Mouse (Mus musculus) spleen, adult 2 months (tissue): ENCODE results near the gene Lrrc3. TPM values are rescaled to one million over a fixed set of nuclear protein-coding genes. Genes with fewer than 3 reads are reported as not detected.

ENCODE experiments used
- DNase-seq, 2 experiments: peaks; one replicate each; pipeline versions ENCODE4 v3.0.0 to v3.0.0-alpha.2; 2012 to 2021; ENCODE audit warnings: low spot score in 2 of 2, low read depth in 1 of 2
- H3K27ac ChIP-seq: fragments of 200-500 bp; 2 replicates; pipeline ENCODE4 v1.5.1; 2012; ENCODE audit warnings: low read length, inconsistent platforms; ENCODE audit not compliant: insufficient read depth
- H3K27me3 ChIP-seq: fragments of 200-500 bp; 2 replicates; pipeline ENCODE4 v1.6.1; 2012; ENCODE audit warnings: mild to moderate bottlenecking, moderate library complexity, low read length, inconsistent platforms; ENCODE audit not compliant: control insufficient read depth, insufficient read depth
- H3K36me3 ChIP-seq: fragments of 200-500 bp; 2 replicates; pipeline ENCODE4 v1.6.1; 2012; ENCODE audit warnings: mild to moderate bottlenecking, low read length, inconsistent platforms; ENCODE audit not compliant: control insufficient read depth, insufficient read depth
- H3K4me1 ChIP-seq: fragments of 200-500 bp; 2 replicates; pipeline ENCODE4 v1.6.1; 2011; ENCODE audit warnings: inconsistent platforms; ENCODE audit not compliant: control insufficient read depth, insufficient read depth, insufficient read length
- H3K4me3 ChIP-seq: fragments of 200-500 bp; 2 replicates; pipeline ENCODE4 v1.5.1; 2011; ENCODE audit warnings: mild to moderate bottlenecking, inconsistent platforms; ENCODE audit not compliant: insufficient read depth, insufficient read length; ENCODE audit errors: extremely low read depth
- CTCF ChIP-seq: fragments of 200-500 bp; IDR thresholded peaks from 2 replicates; pipeline ENCODE4 v1.5.1; 2011; ENCODE audit warnings: mild to moderate bottlenecking, inconsistent platforms; ENCODE audit not compliant: insufficient read depth, insufficient read length, insufficient replicate concordance; ENCODE audit errors: extremely low read depth
- POLR2A ChIP-seq: fragments of 200-500 bp; IDR thresholded peaks from 2 replicates; pipeline ENCODE4 v1.6.1; 2011; ENCODE audit warnings: low read depth, low read length, inconsistent platforms
- WGBS: fragments of 180-500 bp; shearing (Covaris S2); methylation state at CpG from one replicate; pipeline ENCODE4 v1.1.7; 2018; 5-methylcytosine and 5-hydroxymethylcytosine counted together
- polyA plus RNA-seq: library from polyadenylated mRNA; depleted of rRNA; stranded (reverse); fragments of >200 nt; gene quantifications from 2 replicates; pipeline ENCODE4 v1.2.3, GENCODE M21; 2012; rRNA removed

Gene Lrrc3
- polyA plus RNA-seq, 1 experiment: 1.2 TPM

DNA sequence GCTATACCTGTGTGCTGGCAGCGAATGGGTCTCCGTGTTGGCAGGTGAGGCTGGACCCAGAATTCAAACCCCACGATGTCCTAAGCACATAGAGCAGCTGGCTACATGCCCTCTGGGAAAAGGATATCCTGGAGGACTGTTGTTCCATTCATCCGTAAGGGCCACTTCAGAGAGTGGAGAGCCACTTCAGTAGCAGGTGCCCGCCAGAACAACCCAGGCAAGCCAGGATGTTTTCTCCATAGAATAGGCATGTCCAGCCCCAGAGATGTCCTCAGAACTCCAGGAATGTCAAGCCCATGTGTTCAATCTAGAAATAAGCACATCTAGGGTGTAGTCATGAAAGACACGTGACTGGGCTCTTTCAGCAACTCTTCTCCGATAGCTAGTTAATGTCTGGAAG is 32.7 kb downstream of the Lrrc3 start:
- H3K36me3 ChIP-seq: no peaks in the 10 kb centered on the region
- no peak for TF ChIP-seq CTCF
- TF ChIP-seq POLR2A: no peak
- no peak overlapping the region for H3K27ac ChIP-seq
- WGBS: 92% methylated on average over 7 of the region's 7 CpGs
- H3K4me3 ChIP-seq: no peak overlapping the region
- no peaks in the 10 kb centered on the region for H3K27me3 ChIP-seq
- H3K4me1 ChIP-seq: no peaks in the 10 kb centered on the region
- DNase-seq: no peak

DNA sequence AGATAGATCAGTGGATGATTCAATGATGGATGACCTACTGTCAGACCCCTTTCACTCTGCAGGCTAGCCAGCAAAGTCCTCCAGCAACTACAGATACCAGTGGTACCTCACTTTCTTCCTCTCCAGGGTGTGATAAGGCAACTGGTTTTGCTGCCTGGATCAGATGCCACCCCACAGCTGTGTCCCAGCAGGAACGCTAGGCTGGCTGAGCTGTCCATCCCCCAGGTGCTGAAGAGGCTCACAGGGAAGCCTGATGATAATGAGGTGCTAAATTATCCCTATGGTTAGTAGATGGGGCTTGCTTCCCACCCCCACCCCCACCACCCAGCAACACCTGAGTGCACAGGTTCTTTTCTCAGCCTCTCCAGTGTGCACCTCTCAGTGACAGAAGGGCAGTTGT is 34.8 kb downstream of the Lrrc3 start:
- TF ChIP-seq CTCF (no peak), POLR2A (no peak)
- H3K36me3 ChIP-seq: no peaks in the 10 kb centered on the region
- no peak overlapping the region for H3K27ac ChIP-seq
- no peak overlapping the region for H3K4me3 ChIP-seq
- H3K4me1 ChIP-seq: 0 out of 2 replicates have a peak, but pooled peaks cover 2% of the 10 kb centered on the region
- DNase-seq: no peak
- H3K27me3 ChIP-seq: no peaks in the 10 kb centered on the region
- 74% methylated on average over 1 of the region's 1 CpGs for WGBS

DNA sequence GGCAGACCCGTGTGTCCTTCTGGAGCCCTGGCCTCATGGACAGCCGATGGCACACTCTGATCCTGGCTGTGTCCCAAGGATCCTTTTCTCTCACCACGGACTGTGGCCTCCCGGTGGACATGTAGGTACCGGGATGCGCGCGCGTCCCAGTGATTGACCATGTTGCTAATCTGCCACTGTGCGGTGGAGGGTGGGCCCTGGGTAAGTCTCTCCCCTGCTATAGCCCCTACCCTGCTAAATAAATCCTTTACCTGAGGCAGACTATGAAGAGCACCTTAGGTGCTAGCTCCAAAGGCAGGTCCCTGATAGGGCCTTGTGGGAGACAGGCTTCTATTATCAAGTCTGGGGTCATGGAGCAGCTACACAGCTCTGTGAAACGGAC is 37.6 kb downstream of the Lrrc3 start:
- Histone ChIP-seq H3K4me3 (peak overlapping the region; percentile 38), H3K27ac (no peak overlapping the region), H3K4me1 (0 out of 2 replicates have a peak, but pooled peaks cover 2% of the 10 kb centered on the region), H3K36me3 (no peaks in the 10 kb centered on the region), H3K27me3 (no peaks in the 10 kb centered on the region)
- no peak for TF ChIP-seq CTCF
- TF ChIP-seq POLR2A: no peak
- no peak for DNase-seq
- WGBS: 26% methylated on average over 11 of the region's 11 CpGs

DNA sequence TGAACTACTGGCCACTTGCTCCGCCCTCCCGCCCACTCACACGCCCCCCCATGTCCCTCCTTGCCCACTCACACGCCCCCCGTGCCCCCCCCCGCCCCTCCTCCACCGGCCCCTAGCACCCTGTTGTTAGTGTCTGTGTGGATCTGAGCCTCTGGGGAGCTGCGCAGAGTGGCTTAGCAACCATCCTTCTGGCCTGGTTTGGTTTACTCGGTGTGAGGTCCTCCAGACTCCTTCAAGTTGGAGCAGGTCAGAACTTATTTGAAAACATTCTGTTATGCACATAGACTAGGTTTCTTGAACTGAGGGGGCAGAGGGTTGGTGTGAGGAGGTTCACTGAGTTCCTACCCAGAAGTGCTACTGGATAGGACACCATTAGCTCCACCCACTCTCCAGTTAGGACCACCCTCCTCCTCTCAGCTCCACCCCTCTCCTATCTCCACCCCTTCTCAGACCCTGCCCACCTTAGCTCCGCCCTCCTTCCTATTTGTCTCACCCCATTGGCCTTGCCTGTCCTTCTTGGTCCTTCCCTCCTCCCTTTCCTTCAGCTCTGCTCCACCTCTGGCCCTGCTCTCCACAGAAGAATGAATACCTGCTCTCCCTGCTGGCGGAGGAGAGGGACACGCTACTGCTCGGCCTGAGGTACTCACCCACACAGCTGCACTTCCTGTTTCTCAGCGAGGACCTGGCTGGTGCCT is 38.1 kb downstream of the Lrrc3 start:
- H3K27me3 ChIP-seq: no peaks in the 10 kb centered on the region
- H3K36me3 ChIP-seq: no peaks in the 10 kb centered on the region
- no peak for TF ChIP-seq POLR2A
- no peak for TF ChIP-seq CTCF
- H3K4me3 ChIP-seq: peak overlapping the region; percentile 38
- H3K4me1 ChIP-seq: 0 out of 2 replicates have a peak, but pooled peaks cover 2% of the 10 kb centered on the region
- WGBS: 25% methylated on average over 14 of the region's 14 CpGs
- DNase-seq: peak; percentile 22 to 42
- H3K27ac ChIP-seq: no peak overlapping the region

DNA sequence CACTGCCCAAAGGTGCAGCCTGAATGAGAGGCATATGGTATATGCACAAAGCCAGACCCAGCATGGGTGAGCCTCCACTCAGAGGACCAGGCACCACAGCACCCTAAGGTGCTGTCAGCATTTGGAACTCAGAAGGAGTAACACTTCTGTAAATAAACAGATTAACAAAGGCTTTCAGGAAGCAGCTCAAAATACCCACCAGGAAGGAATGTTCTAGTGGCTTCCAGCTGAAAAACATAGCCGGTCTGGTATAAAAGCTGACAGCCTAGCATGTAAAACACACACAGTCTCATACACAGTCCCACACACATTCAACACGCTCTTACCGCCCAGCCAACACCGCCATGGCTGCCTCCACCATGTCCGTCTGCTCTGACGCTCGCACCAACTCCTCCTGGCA is 40.7 kb downstream of the Lrrc3 start, which contains the start of gene Gm3285:
Gm3285 (plus strand) TSS at position 301 of the 400 bp plus-strand sequence.
- H3K36me3 ChIP-seq: no peaks in the 10 kb centered on the region
- no peak within 1 kb of the TSS for H3K27ac ChIP-seq
- no peaks in the 10 kb centered on the region for H3K27me3 ChIP-seq
- no peak for DNase-seq
- 63% methylated on average over 5 of the region's 7 CpGs for WGBS
- H3K4me1 ChIP-seq: 0 out of 2 replicates have a peak, but pooled peaks cover 2% of the 10 kb centered on the region
- no peak for TF ChIP-seq CTCF
- TF ChIP-seq POLR2A: no peak
- H3K4me3 ChIP-seq: no peak within 1 kb of the TSS

DNA sequence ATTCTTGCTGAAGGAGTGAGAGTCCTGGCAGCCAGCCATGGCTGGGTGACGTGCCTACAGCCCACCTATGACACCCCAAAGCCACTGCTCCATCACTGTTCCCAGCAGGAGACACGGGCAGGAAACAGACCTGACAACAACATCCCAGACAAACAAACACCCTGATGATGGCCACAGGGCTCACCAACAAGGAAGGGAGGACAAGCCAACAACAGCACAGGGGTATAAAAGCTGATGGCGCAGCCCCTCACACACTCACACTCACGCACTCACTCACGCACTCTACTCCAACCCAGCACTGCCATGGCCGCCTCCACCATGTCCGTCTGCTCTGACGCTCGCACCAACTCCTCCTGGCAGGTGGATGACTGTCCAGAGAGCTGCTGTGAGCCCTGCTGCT is 49.8 kb downstream of the Lrrc3 start, which contains the start of gene Gm10318:
Gm10318 (plus strand) TSS at position 301 of the 400 bp plus-strand sequence.
- H3K27ac ChIP-seq: no peak within 1 kb of the TSS
- no peak within 1 kb of the TSS for H3K4me3 ChIP-seq
- 68% methylated on average over 9 of the region's 9 CpGs for WGBS
- TF ChIP-seq POLR2A: no peak
- no peak for TF ChIP-seq CTCF
- DNase-seq: no peak
- H3K36me3 ChIP-seq: no peaks in the 10 kb centered on the region
- no peaks in the 10 kb centered on the region for H3K4me1 ChIP-seq
- H3K27me3 ChIP-seq: no peaks in the 10 kb centered on the region

Other genes starting within 250 kb of the Lrrc3 start
- gene Tspear, start 216.0 kb downstream of the Lrrc3 start, polyA plus RNA-seq: 0.55 and 1.1 TPM in 2 replicates
- gene Gm19402, start 211.8 kb downstream of the Lrrc3 start, polyA plus RNA-seq: not detected in 2 replicates
- not detected in 2 replicates for gene Gm9508, start 205.3 kb downstream of the Lrrc3 start, polyA plus RNA-seq
- gene Gm10272, start 195.9 kb downstream of the Lrrc3 start, polyA plus RNA-seq: not detected in 2 replicates
- gene Gm10024, start 191.1 kb downstream of the Lrrc3 start, polyA plus RNA-seq: not detected in 2 replicates
- gene Gm10142, start 186.7 kb downstream of the Lrrc3 start, polyA plus RNA-seq: 0.39 TPM in 1 of 2 replicates, not detected in the other
- gene Krtap12-1, start 181.9 kb downstream of the Lrrc3 start, polyA plus RNA-seq: not detected in 2 replicates
- not detected in 2 replicates for gene Gm10100, start 176.1 kb downstream of the Lrrc3 start, polyA plus RNA-seq
- not detected in 2 replicates for gene Gm18596, start 159.9 kb downstream of the Lrrc3 start, polyA plus RNA-seq
- gene Gm9736, start 151.2 kb downstream of the Lrrc3 start, polyA plus RNA-seq: not detected in 2 replicates
- not detected in 2 replicates for gene Gm3233, start 142.9 kb downstream of the Lrrc3 start, polyA plus RNA-seq
- gene Gm3238, start 131.2 kb downstream of the Lrrc3 start, polyA plus RNA-seq: not detected in 2 replicates
- gene Gm7138, start 125.6 kb downstream of the Lrrc3 start, polyA plus RNA-seq: not detected in 2 replicates
- not detected in 2 replicates for gene Gm3250, start 120.0 kb downstream of the Lrrc3 start, polyA plus RNA-seq
- gene Gm7137, start 114.3 kb downstream of the Lrrc3 start, polyA plus RNA-seq: not detected in 2 replicates
- gene Gm9639, start 107.5 kb downstream of the Lrrc3 start, polyA plus RNA-seq: not detected in 2 replicates
- gene Gm19668, start 103.4 kb downstream of the Lrrc3 start, polyA plus RNA-seq: not detected in 2 replicates
- not detected in 2 replicates for gene Gm9507, start 90.7 kb downstream of the Lrrc3 start, polyA plus RNA-seq
- gene Gm2696, start 87.9 kb downstream of the Lrrc3 start, polyA plus RNA-seq: not detected in 2 replicates
- not detected in 2 replicates for gene Krtap10-4, start 75.4 kb downstream of the Lrrc3 start, polyA plus RNA-seq
- not detected in 2 replicates for gene Krtap10-10, start 66.6 kb downstream of the Lrrc3 start, polyA plus RNA-seq
- gene Gm36176, start 55.7 kb downstream of the Lrrc3 start, polyA plus RNA-seq: not detected in 2 replicates
- gene Gm10318, start 49.7 kb downstream of the Lrrc3 start, polyA plus RNA-seq: not detected in 2 replicates
- 0.09 TPM in 1 of 2 replicates, not detected in the other for gene Gm3285, start 40.6 kb downstream of the Lrrc3 start, polyA plus RNA-seq
- 51.6 and 52.3 TPM in 2 replicates for gene Trpm2, start 68.0 kb upstream of the Lrrc3 start, polyA plus RNA-seq
- 21.4 and 30.1 TPM in 2 replicates for gene 1810043G02Rik, start 76.0 kb upstream of the Lrrc3 start, polyA plus RNA-seq
- 61.1 and 65.8 TPM in 2 replicates for gene Pfkl, start 107.5 kb upstream of the Lrrc3 start, polyA plus RNA-seq
- 0.08 TPM in 1 of 2 replicates, not detected in the other for gene Dnmt3l, start 139.4 kb upstream of the Lrrc3 start, polyA plus RNA-seq
- gene Aire, start 141.1 kb upstream of the Lrrc3 start, polyA plus RNA-seq: 4.0 and 4.6 TPM in 2 replicates
- gene Icosl, start 166.8 kb upstream of the Lrrc3 start, polyA plus RNA-seq: 78.1 and 82.7 TPM in 2 replicates